Mouse (Mus musculus) liver, adult 2 months (tissue): ENCODE data around the gene Prlr.

Experiments used
- CTCF ChIP-seq: fragments of 200-500 bp; IDR thresholded peaks from 2 replicates; pipeline ENCODE4 v1.5.1; 2011; ENCODE audit warnings: low read depth, low read length, control low read depth
- POLR2A ChIP-seq: fragments of 200-500 bp; IDR thresholded peaks from 2 replicates; pipeline ENCODE4 v1.6.1; 2011; ENCODE audit warnings: low read length, control low read depth; ENCODE audit not compliant: insufficient read depth; ENCODE audit errors: extremely low read depth

DNA sequence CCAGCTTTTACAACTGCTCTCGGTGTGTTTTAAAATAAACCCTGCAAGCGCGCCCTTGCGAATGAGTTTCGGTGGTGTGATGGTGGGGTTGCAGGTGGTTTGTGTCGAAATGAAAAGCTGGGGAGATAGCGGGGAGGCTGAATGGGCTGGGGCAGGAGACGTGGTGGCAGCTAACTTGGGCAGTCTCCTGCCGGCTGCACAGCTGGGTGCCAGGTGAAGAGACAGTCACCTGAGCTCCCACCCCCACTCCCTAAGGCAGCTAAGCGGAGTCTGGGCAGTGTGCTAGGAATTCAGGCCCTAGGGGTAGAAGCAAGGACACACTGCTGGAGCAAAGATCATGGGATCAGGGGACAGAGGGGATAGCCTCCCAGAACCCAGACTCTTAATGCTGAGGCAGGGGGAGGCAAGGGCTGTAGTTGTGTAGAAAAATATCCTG is 1.1 kb downstream of the Prlr start:
- TF ChIP-seq CTCF (no peak), POLR2A (no peak)
